Mouse (Mus musculus) layer of hippocampus, postnatal 36 days (tissue): ENCODE results near the gene Efhd1. TPM values are rescaled to one million over a fixed set of nuclear protein-coding genes. Genes with fewer than 3 reads are reported as not detected.

ENCODE experiments used
- DNase-seq, 2 experiments: peaks; one replicate each; pipeline ENCODE4 v3.0.0; 2022
- total RNA-seq, 2 experiments: library from RNA; stranded (reverse); gene quantifications; 2 replicates each; pipeline ENCODE4 v1.2.3; 2021

The Efhd1 gene
- total RNA-seq, 2 experiments from 2014 or later, result 17.1 to 17.9 TPM

- DNase-seq, result no peak
These were observed 45.5 kb downstream of the Efhd1 start for GRCm38 (mm10) chr1:87309621-87310020.

- DNase-seq, result no peak
These were observed 48.5 kb downstream of the Efhd1 start for GRCm38 (mm10) chr1:87312681-87313080.

- DNase-seq, result no peak
These were observed 49.0 kb downstream of the Efhd1 start for GRCm38 (mm10) chr1:87313116-87313515.

GRCm38 (mm10) chr1:87313843-87314570, 49.8 kb downstream of the Efhd1 start:
- no peak for DNase-seq

GRCm38 (mm10) chr1:87315431-87315830, 51.3 kb downstream of the Efhd1 start:
- no peak for DNase-seq

GRCm38 (mm10) chr1:87315894-87316293, 51.7 kb downstream of the Efhd1 start:
- no peak for DNase-seq

GRCm38 (mm10) chr1:87316672-87317071, 52.5 kb downstream of the Efhd1 start:
- peak; percentile 37 to 41 for DNase-seq

GRCm38 (mm10) chr1:87321071-87321470, 56.9 kb downstream of the Efhd1 start:
- no peak for DNase-seq

- no peak for DNase-seq
These were observed 58.6 kb downstream of the Efhd1 start for GRCm38 (mm10) chr1:87322778-87323177.

GRCm38 (mm10) chr1:87324649-87325048, 60.5 kb downstream of the Efhd1 start:
- no peak for DNase-seq

- DNase-seq, result peak; percentile 93 to 96
These were observed 62.6 kb downstream of the Efhd1 start, which contains the start of gene Gigyf2 for GRCm38 (mm10) chr1:87326742-87327163. TSS of gene Gigyf2 (plus strand) at chr1:87326998.

- DNase-seq, result peak in 1 of 2 experiments; percentile 35
These were observed 63.1 kb downstream of the Efhd1 start for GRCm38 (mm10) chr1:87327165-87327861.

GRCm38 (mm10) chr1:87331774-87332173, 67.6 kb downstream of the Efhd1 start:
- no peak for DNase-seq

GRCm38 (mm10) chr1:87350576-87350975, 86.4 kb downstream of the Efhd1 start:
- DNase-seq, result no peak

GRCm38 (mm10) chr1:87360276-87360675, 96.1 kb downstream of the Efhd1 start:
- DNase-seq, result no peak

Other genes starting within 250 kb of the Efhd1 start
- not detected for gene Alppl2, start 174.4 kb upstream of the Efhd1 start, total RNA-seq
- gene Alpi, start 162.8 kb upstream of the Efhd1 start, total RNA-seq, result not detected
- not detected for gene Akp3, start 139.4 kb upstream of the Efhd1 start, total RNA-seq
- 1 to 10 TPM; 1.3 to 2.4 TPM for gene Ecel1, start 107.8 kb upstream of the Efhd1 start, total RNA-seq
- under 1 TPM in 1 of 2 experiments, not detected in 1; 0.15 TPM for gene Prss56, start 81.0 kb upstream of the Efhd1 start, total RNA-seq
- gene Chrnd, start 73.8 kb upstream of the Efhd1 start, total RNA-seq, result not detected
- gene Chrng, start 59.7 kb upstream of the Efhd1 start, total RNA-seq, result not detected
- gene Eif4e2, start 50.4 kb upstream of the Efhd1 start, total RNA-seq, result 10 to 100 TPM; 58.2 to 60.3 TPM
- gene Gigyf2, start 62.6 kb downstream of the Efhd1 start, total RNA-seq, result 100 to 1,000 TPM; 121 to 130 TPM
- 1 to 10 TPM in 1 of 2 experiments, under 1 TPM in 1; 0.27 to 3.4 TPM for gene Kcnj13, start 130.4 kb downstream of the Efhd1 start, total RNA-seq
- gene Snorc, start 205.9 kb downstream of the Efhd1 start, total RNA-seq, result not detected
- gene Neu2, start 245.5 kb downstream of the Efhd1 start, total RNA-seq, result under 1 TPM; 0.30 to 0.33 TPM